Mouse (Mus musculus): ENCODE results near the gene Best1.

GRCm38 (mm10) chr19:10034785-10035447 is 33.5 kb upstream of the Best1 start:
- TF ChIP-seq TAL1 (IDR thresholded peaks at IDR 0.05; ENCODE audit: low read length) (no peak), GATA1 (IDR thresholded peaks at IDR 0.05; ENCODE audit: low read length) (no peak)
